Mouse (Mus musculus): ENCODE measurements at regions not wholly inside any gene's neighbourhood (a gene's known extent, or its start where the extent isn't known, plus 50 kb on each side); places are given as distances from the start of the nearest gene placed in this dataset.

- TF ChIP-seq CTCF (IDR thresholded peaks at IDR 0.05; ENCODE audit: insufficient read depth, low read length): no peak
- TF ChIP-seq POLR2A (IDR thresholded peaks at IDR 0.05; ENCODE audit: borderline replicate concordance, extremely low read depth, low read depth, low read length): no peak
Observed at GRCm38 (mm10) chr13:44055573-44056491, 271.3 kb downstream of the Cd83 start.

All from lung, adult 2 months (tissue).